Mouse (Mus musculus) lung, postnatal 0 days (tissue): Measurements from ENCODE around the gene Mtx1. TPM values are rescaled to one million over a fixed set of nuclear protein-coding genes. Genes with fewer than 3 reads are reported as not detected.

Experiments
- ATAC-seq: fragments of 200-750 bp; cut with Nextera tagmentation; 2 replicates; pipeline ENCODE4 v1.8.0; 2017; ENCODE audit warnings: moderate library complexity
- DNase-seq: peaks from one replicate; pipeline ENCODE4 v3.0.0-alpha.2; 2016; ENCODE audit warnings: low spot score
- H3K27ac ChIP-seq: fragments of 300-500 bp; sonication (generic); 2 replicates; pipeline ENCODE4 v1.5.1; 2014; ENCODE audit warnings: antibody characterized with exemption, mild to moderate bottlenecking, low read length, mixed read lengths
- H3K27me3 ChIP-seq: fragments of 300-500 bp; sonication (generic); replicated peaks from 2 replicates; pipeline ENCODE4 v1.6.1; 2014; ENCODE audit warnings: low read length, mixed read lengths; ENCODE audit not compliant: insufficient read depth
- H3K36me3 ChIP-seq: fragments of 300-500 bp; sonication (generic); 2 replicates; pipeline ENCODE4 v1.6.1; 2014; ENCODE audit warnings: low read length, mixed read lengths; ENCODE audit not compliant: insufficient read depth
- H3K4me1 ChIP-seq: fragments of 300-500 bp; sonication (generic); 2 replicates; pipeline ENCODE4 v1.6.1; 2014; ENCODE audit warnings: antibody characterized with exemption, low read depth, low read length, mixed read lengths; ENCODE audit not compliant: insufficient read depth
- H3K4me2 ChIP-seq: fragments of 300-500 bp; sonication (generic); replicated peaks from 2 replicates; pipeline ENCODE4 v1.6.1; 2014; ENCODE audit warnings: low read depth, mild to moderate bottlenecking, low read length, moderate library complexity, mixed read lengths
- H3K4me3 ChIP-seq: fragments of 300-500 bp; sonication (generic); 2 replicates; pipeline ENCODE4 v1.5.1; 2014; ENCODE audit warnings: low read depth, low read length
- H3K9ac ChIP-seq: fragments of 300-500 bp; sonication (generic); replicated peaks from 2 replicates; pipeline ENCODE4 v1.6.1; 2014; ENCODE audit warnings: low read depth, mild to moderate bottlenecking
- H3K9me3 ChIP-seq: fragments of 300-500 bp; sonication (generic); 2 replicates; pipeline ENCODE4 v1.6.1; 2016; ENCODE audit warnings: low read length, mixed read lengths
- CTCF ChIP-seq: IDR thresholded peaks from 2 replicates; pipeline ENCODE4 v1.5.1; 2016; ENCODE audit warnings: antibody characterized with exemption, mild to moderate bottlenecking
- EP300 ChIP-seq: IDR thresholded peaks from 2 replicates; pipeline ENCODE4 v1.6.1; 2016; ENCODE audit warnings: antibody characterized with exemption, mild to moderate bottlenecking, control low read depth
- WGBS: fragments of 180-500 bp; shearing (Covaris S2); extraction: QIAGEN DNeasy Blood & Tissue Kit; methylation state at CpG from one replicate; pipeline ENCODE4 v1.1.7; 2014; 5-methylcytosine and 5-hydroxymethylcytosine counted together
- polyA plus RNA-seq: library from polyadenylated mRNA; unstranded; fragments of >200 nt; fragmentation: Nextera tagmentation; extraction: Ambion mirVana; gene quantifications from 2 replicates; pipeline ENCODE4 v1.2.1, GENCODE M21; 2015

Gene Mtx1
- polyA plus RNA-seq, 1 experiment from 2014 or later = 116 TPM

GRCm38 (mm10) chr3:89181749-89182500 lies 45.0 kb downstream of the Mtx1 start:
- no peaks in the 10 kb centered on the region for H3K9me3 ChIP-seq
- DNase-seq (no peak), ATAC-seq (no peak)
- no peaks in the 10 kb centered on the region for H3K27me3 ChIP-seq
- H3K27ac ChIP-seq = no peak overlapping the region
- H3K4me2 ChIP-seq = no peak overlapping the region
- no peak overlapping the region for H3K4me3 ChIP-seq
- WGBS = 89% methylated on average over 27 of the region's 27 CpGs
- H3K4me1 ChIP-seq = peaks cover 7% of the 10 kb centered on the region; the same call in 1 of the 2 replicates
- peaks cover 10% of the 10 kb centered on the region; the same call in 1 of the 2 replicates for H3K36me3 ChIP-seq
- no peak for TF ChIP-seq CTCF
- TF ChIP-seq EP300 = no peak
- no peak overlapping the region for H3K9ac ChIP-seq

GRCm38 (mm10) chr3:89179056-89179455 lies 47.8 kb downstream of the Mtx1 start:
- ATAC-seq = no peak
- Histone ChIP-seq H3K4me2 (no peak overlapping the region), H3K4me1 (peaks cover 7% of the 10 kb centered on the region; the same call in 1 of the 2 replicates), H3K27me3 (no peaks in the 10 kb centered on the region), H3K36me3 (peaks cover 24% of the 10 kb centered on the region), H3K9me3 (no peaks in the 10 kb centered on the region), H3K9ac (no peak overlapping the region), H3K4me3 (no peak overlapping the region), H3K27ac (no peak overlapping the region)
- 88% methylated on average over 11 of the region's 11 CpGs for WGBS
- no peak for TF ChIP-seq EP300
- DNase-seq = no peak

GRCm38 (mm10) chr3:89178107-89178385 lies 48.8 kb downstream of the Mtx1 start:
- Histone ChIP-seq H3K27ac (peak overlapping the region; percentile 63), H3K4me2 (peak overlapping the region; percentile 79), H3K9ac (peak overlapping the region; percentile 57), H3K4me1 (0 out of 2 replicates have a peak, but pooled peaks cover 3% of the 10 kb centered on the region), H3K9me3 (no peaks in the 10 kb centered on the region), H3K36me3 (peaks cover 34% of the 10 kb centered on the region), H3K4me3 (peak overlapping the region; percentile 51), H3K27me3 (no peaks in the 10 kb centered on the region)
- WGBS = 3% methylated on average over 6 of the region's 6 CpGs
- DNase-seq = no peak
- TF ChIP-seq EP300 = no peak
- TF ChIP-seq CTCF = no peak
- no peak for ATAC-seq

- Histone ChIP-seq H3K4me1 (0 out of 2 replicates have a peak, but pooled peaks cover 3% of the 10 kb centered on the region), H3K27ac (peak within 1 kb of the TSS; percentile 63), H3K36me3 (peaks cover 40% of the 10 kb centered on the region), H3K9me3 (no peaks in the 10 kb centered on the region), H3K4me3 (peak within 1 kb of the TSS; percentile 51), H3K9ac (peak within 1 kb of the TSS; percentile 57), H3K27me3 (no peaks in the 10 kb centered on the region), H3K4me2 (peak within 1 kb of the TSS; percentile 79)
- WGBS = under 1% methylated on average over 43 of the region's 43 CpGs
- peak; percentile 98 for ATAC-seq
- TF ChIP-seq EP300 = no peak
- no peak for TF ChIP-seq CTCF
- DNase-seq = peak; percentile 98
Observed at GRCm38 (mm10) chr3:89177242-89178106, 49.4 kb downstream of the Mtx1 start, which contains the start of gene Scamp3. Gene Scamp3 (plus strand): TSS chr3:89177473.

- Histone ChIP-seq H3K4me2 (no peak overlapping the region), H3K27ac (no peak overlapping the region), H3K9me3 (no peaks in the 10 kb centered on the region), H3K27me3 (no peaks in the 10 kb centered on the region), H3K9ac (no peak overlapping the region), H3K36me3 (peaks cover 41% of the 10 kb centered on the region), H3K4me3 (no peak overlapping the region), H3K4me1 (0 out of 2 replicates have a peak, but pooled peaks cover 3% of the 10 kb centered on the region)
- TF ChIP-seq EP300 (no peak), CTCF (no peak)
- 74% methylated on average over 7 of the region's 7 CpGs for WGBS
- no peak for ATAC-seq
- DNase-seq = no peak
Observed at GRCm38 (mm10) chr3:89176421-89176820, 50.5 kb downstream of the Mtx1 start.

- H3K27me3 ChIP-seq = no peaks in the 10 kb centered on the region
- ATAC-seq (no peak), DNase-seq (no peak)
- peaks cover 43% of the 10 kb centered on the region for H3K36me3 ChIP-seq
- no peaks in the 10 kb centered on the region for H3K9me3 ChIP-seq
- TF ChIP-seq EP300 (no peak), CTCF (no peak)
- H3K4me1 ChIP-seq = 0 out of 2 replicates have a peak, but pooled peaks cover 3% of the 10 kb centered on the region
- H3K27ac ChIP-seq = no peak overlapping the region
- no peak overlapping the region for H3K4me3 ChIP-seq
- 90% methylated on average over 10 of the region's 10 CpGs for WGBS
- no peak overlapping the region for H3K4me2 ChIP-seq
- no peak overlapping the region for H3K9ac ChIP-seq
Observed at GRCm38 (mm10) chr3:89175544-89175943, 51.3 kb downstream of the Mtx1 start.
